Mouse (Mus musculus) hindbrain, postnatal 0 days (tissue): ENCODE data around the gene Copa. TPM values are rescaled to one million over a fixed set of nuclear protein-coding genes. Genes with fewer than 3 reads are reported as not detected.
A peak's percentile ranks its signal among the peaks of the same experiment; 100 is the strongest.

Source experiments
- ATAC-seq: fragments of 200-750 bp; cut with Nextera tagmentation; 2 replicates; pipeline ENCODE4 v1.8.0; 2017; ENCODE audit warnings: mild to moderate bottlenecking, moderate TSS enrichment, moderate library complexity
- DNase-seq: peaks from one replicate; pipeline ENCODE4 v3.0.0-alpha.2; 2015; ENCODE audit warnings: low spot score
- H3K27ac ChIP-seq: fragments of 300-500 bp; sonication (generic); 2 replicates; pipeline ENCODE4 v1.5.1; 2014; ENCODE audit warnings: mild to moderate bottlenecking
- H3K27me3 ChIP-seq: fragments of 300-500 bp; sonication (generic); 2 replicates; pipeline ENCODE4 v1.6.1; 2014; ENCODE audit warnings: low read length, mixed read lengths; ENCODE audit not compliant: insufficient read depth
- H3K36me3 ChIP-seq: fragments of 300-500 bp; sonication (generic); 2 replicates; pipeline ENCODE4 v1.6.1; 2014; ENCODE audit warnings: low read length, mixed read lengths; ENCODE audit not compliant: insufficient read depth
- H3K4me1 ChIP-seq: fragments of 300-500 bp; sonication (generic); 2 replicates; pipeline ENCODE4 v1.6.1; 2014; ENCODE audit warnings: antibody characterized with exemption, low read length, mixed read lengths; ENCODE audit not compliant: insufficient read depth
- H3K4me2 ChIP-seq: fragments of 300-500 bp; sonication (generic); 2 replicates; pipeline ENCODE4 v1.6.1; 2014; ENCODE audit warnings: low read depth, mild to moderate bottlenecking, low read length, moderate library complexity, mixed read lengths
- H3K4me3 ChIP-seq: fragments of 300-500 bp; sonication (generic); 2 replicates; pipeline ENCODE4 v1.5.1; 2014; ENCODE audit warnings: low read length
- H3K9ac ChIP-seq: fragments of 300-500 bp; sonication (generic); replicated peaks from 2 replicates; pipeline ENCODE4 v1.6.1; 2014; ENCODE audit warnings: mild to moderate bottlenecking, low read length, moderate library complexity, mixed read lengths
- H3K9me3 ChIP-seq: fragments of 300-500 bp; sonication (generic); 2 replicates; pipeline ENCODE4 v1.6.1; 2016; ENCODE audit warnings: low read length, mixed read lengths
- CTCF ChIP-seq: IDR thresholded peaks from 2 replicates; pipeline ENCODE4 v1.5.1; 2016; ENCODE audit warnings: antibody characterized with exemption, control low read depth, low read depth
- WGBS: fragments of 180-500 bp; shearing (Covaris S2); extraction: QIAGEN DNeasy Blood & Tissue Kit; methylation state at CpG from one replicate; pipeline ENCODE4 v1.1.7; 2014; 5-methylcytosine and 5-hydroxymethylcytosine counted together
- polyA plus RNA-seq: library from polyadenylated mRNA; unstranded; fragments of >200 nt; fragmentation: Nextera tagmentation; extraction: Ambion mirVana; gene quantifications from 2 replicates; pipeline ENCODE4 v1.2.1, GENCODE M21; 2015
- total RNA-seq: library from RNA; depleted of rRNA; stranded (reverse); fragments of >200 nt; gene quantifications from 2 replicates; pipeline ENCODE4 v1.2.3, GENCODE M21; 2014; rRNA removed

Copa gene
- 189 and 191 TPM in 2 replicates for total RNA-seq
- 136 and 142 TPM in 2 replicates for polyA plus RNA-seq

DNA sequence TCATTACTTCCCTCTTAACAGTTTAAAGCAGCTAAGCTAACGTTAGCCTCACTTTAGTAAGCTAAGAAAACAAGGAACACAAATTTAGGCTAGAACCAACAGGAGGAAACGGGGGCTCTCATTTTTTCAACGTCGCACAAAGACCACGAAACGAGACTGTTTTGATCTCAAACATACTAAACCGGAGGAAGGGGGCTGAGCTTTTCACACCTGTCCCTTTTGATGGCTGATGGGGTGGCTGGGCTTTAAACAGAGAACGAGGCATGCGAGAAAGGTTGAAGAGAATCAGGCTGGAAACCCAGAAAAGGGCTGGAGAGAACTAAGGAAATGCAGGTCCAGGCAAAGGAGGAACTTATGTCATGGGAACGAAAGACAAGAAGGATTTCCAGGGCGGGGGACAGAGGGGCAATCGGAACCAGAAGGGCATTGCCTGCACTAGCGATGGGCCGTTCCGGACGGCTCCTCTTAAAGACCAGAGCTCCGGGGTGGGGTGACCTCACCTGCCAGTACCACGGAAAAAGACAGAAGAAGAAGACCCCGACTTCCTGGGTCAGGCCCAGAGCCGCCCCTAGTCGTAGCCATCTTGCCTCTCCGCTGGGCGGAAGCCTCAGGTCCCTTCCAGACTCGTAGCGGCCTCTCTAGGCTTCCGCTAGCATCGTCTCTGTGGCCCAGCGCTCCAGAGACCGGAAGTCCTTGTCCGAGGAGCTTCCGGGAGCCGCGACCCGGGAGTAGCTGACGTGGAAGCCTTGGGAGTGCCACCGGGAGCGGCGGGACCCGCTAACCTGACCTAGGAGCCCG, at the start of gene Copa, which contains the start of gene Ncstn:
Gene Copa, plus strand, starts transcription at position 429 of the 798 bp plus-strand sequence.
Gene Ncstn, minus strand, starts transcription at position 695 of the 798 bp plus-strand sequence.
- Histone ChIP-seq H3K4me3 (peak within 1 kb of the TSS; percentile 81), H3K36me3 (peaks cover 16% of the 10 kb centered on the region; the same call in 1 of the 2 replicates), H3K27ac (peak within 1 kb of the TSS; percentile 93), H3K4me1 (peaks cover 16% of the 10 kb centered on the region; the same call in 1 of the 2 replicates), H3K9ac (peak within 1 kb of the TSS; percentile 91), H3K27me3 (no peaks in the 10 kb centered on the region), H3K4me2 (peak within 1 kb of the TSS; percentile 74), H3K9me3 (no peaks in the 10 kb centered on the region)
- peak; percentile 63 for TF ChIP-seq CTCF
- ATAC-seq, result peak; percentile 99
- WGBS, result under 1% methylated on average over 36 of the region's 40 CpGs
- peak; percentile 98 for DNase-seq

- WGBS, result 73% methylated on average over 8 of the region's 8 CpGs
- no peak for ATAC-seq
- Histone ChIP-seq H3K4me2 (no peak overlapping the region), H3K4me1 (peaks cover 8% of the 10 kb centered on the region; the same call in 1 of the 2 replicates), H3K27me3 (no peaks in the 10 kb centered on the region), H3K9me3 (no peaks in the 10 kb centered on the region), H3K36me3 (no peaks in the 10 kb centered on the region), H3K4me3 (no peak overlapping the region), H3K27ac (no peak overlapping the region), H3K9ac (no peak overlapping the region)
- TF ChIP-seq CTCF, result no peak
- no peak for DNase-seq
Measured at GRCm38 (mm10) chr1:172046410-172046809, 35.9 kb upstream of the Copa start.

DNA sequence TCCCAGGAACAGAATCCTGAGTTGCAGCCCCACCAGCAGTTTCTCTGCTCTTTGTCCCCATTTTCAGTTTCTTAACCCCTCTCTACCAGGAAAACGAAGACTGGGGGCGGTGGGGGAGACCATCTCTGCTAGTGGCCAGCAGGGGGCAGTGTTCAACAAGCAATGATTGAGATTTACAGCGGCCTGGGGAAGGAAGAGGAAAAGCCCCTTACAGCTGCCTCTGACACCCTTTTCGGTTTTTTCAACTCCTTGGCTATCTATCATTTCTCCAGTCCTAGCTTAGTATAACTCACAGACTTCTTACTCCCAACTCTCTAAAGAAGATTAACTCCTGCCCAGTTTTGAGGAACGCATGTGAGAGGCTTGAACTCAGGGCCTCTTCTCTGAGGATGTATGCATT, 35.4 kb upstream of the Copa start:
- peak; percentile 88 for TF ChIP-seq CTCF
- Histone ChIP-seq H3K9me3 (no peaks in the 10 kb centered on the region), H3K4me3 (no peak overlapping the region), H3K9ac (no peak overlapping the region), H3K27ac (no peak overlapping the region), H3K36me3 (no peaks in the 10 kb centered on the region), H3K4me2 (no peak overlapping the region), H3K27me3 (no peaks in the 10 kb centered on the region), H3K4me1 (peaks cover 8% of the 10 kb centered on the region; the same call in 1 of the 2 replicates)
- ATAC-seq, result peak; percentile 52; the same call in 1 of the 2 replicates
- DNase-seq, result peak; percentile 88
- WGBS, result 11% methylated on average over 5 of the region's 5 CpGs

GRCm38 (mm10) chr1:172048241-172048734, 34.0 kb upstream of the Copa start:
- Histone ChIP-seq H3K4me1 (peaks cover 8% of the 10 kb centered on the region; the same call in 1 of the 2 replicates), H3K4me3 (no peak overlapping the region), H3K9me3 (no peaks in the 10 kb centered on the region), H3K9ac (peak overlapping the region; percentile 35; the same call in 1 of the 2 replicates), H3K27ac (peak overlapping the region; percentile 79), H3K27me3 (no peaks in the 10 kb centered on the region), H3K4me2 (peak overlapping the region; percentile 34), H3K36me3 (no peaks in the 10 kb centered on the region)
- WGBS, result 7% methylated on average over 6 of the region's 6 CpGs
- DNase-seq, result peak; percentile 64
- TF ChIP-seq CTCF, result no peak
- peak; percentile 82 for ATAC-seq

GRCm38 (mm10) chr1:172049131-172049782, 33.1 kb upstream of the Copa start:
- H3K4me3 ChIP-seq, result no peak overlapping the region
- DNase-seq (peak; percentile 65), ATAC-seq (peak; percentile 58)
- peak overlapping the region; percentile 34 for H3K4me2 ChIP-seq
- no peaks in the 10 kb centered on the region for H3K9me3 ChIP-seq
- H3K9ac ChIP-seq, result peak overlapping the region; percentile 30; the same call in 1 of the 2 replicates
- WGBS, result 12% methylated on average over 13 of the region's 13 CpGs
- peak overlapping the region; percentile 79 for H3K27ac ChIP-seq
- no peaks in the 10 kb centered on the region for H3K36me3 ChIP-seq
- no peaks in the 10 kb centered on the region for H3K27me3 ChIP-seq
- peaks cover 16% of the 10 kb centered on the region; the same call in 1 of the 2 replicates for H3K4me1 ChIP-seq
- TF ChIP-seq CTCF, result no peak

DNA sequence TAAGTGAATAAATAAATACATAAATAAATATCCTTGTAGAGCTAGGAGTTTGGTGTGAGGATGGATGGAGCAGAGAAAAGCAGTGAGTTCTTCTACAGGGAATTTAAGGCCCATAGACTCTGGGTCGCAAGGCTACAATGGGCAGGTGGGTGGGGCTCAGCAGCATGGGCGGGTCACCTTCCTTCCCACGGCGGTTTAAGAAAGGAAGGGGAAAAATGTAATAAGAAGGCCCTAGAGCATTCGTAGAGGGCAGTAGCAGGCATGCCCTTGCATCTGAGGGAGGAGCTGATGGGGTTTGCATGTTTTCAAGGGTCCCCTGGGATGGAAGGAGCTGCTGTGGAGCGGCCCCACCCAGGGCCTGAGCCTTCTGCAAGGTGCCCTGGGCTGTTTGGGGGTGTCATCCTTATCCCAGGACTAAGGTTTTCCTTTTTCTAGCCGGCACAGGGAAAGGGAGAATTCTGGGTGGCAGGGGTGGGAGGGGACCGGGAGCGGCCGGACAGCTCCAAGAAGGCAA, 29.5 kb upstream of the Copa start:
- 25% methylated on average over 10 of the region's 10 CpGs for WGBS
- H3K4me3 ChIP-seq, result no peak overlapping the region
- peak overlapping the region; percentile 72 for H3K4me2 ChIP-seq
- DNase-seq (no peak), ATAC-seq (no peak)
- H3K9me3 ChIP-seq, result no peaks in the 10 kb centered on the region
- no peak overlapping the region for H3K27ac ChIP-seq
- no peaks in the 10 kb centered on the region for H3K36me3 ChIP-seq
- no peaks in the 10 kb centered on the region for H3K27me3 ChIP-seq
- 0 out of 2 replicates have a peak overlapping the region, but pooled peaks have one; percentile 13 for H3K9ac ChIP-seq
- peaks cover 18% of the 10 kb centered on the region; the same call in 1 of the 2 replicates for H3K4me1 ChIP-seq
- TF ChIP-seq CTCF, result no peak
